Mouse (Mus musculus): ENCODE measurements at regions not wholly inside any gene's neighbourhood (a gene's known extent, or its start where the extent isn't known, plus 50 kb on each side); places are given as distances from the start of the nearest gene placed in this dataset.
"Not testable (repeated sequence)": the region's sequence is repeated elsewhere in the genome, so short reads cannot be mapped to it uniquely, and the experiment has no call there.

- Histone ChIP-seq H3K4me2 (ENCODE audit: low read length) (no peak overlapping the region), H3K4me3 (ENCODE audit: low read depth, low read length) (no peak overlapping the region), H3K27me3 (ENCODE audit: control insufficient read depth, insufficient read depth, low read depth, low read length) (no peaks in the 10 kb centered on the region), H3K27ac (ENCODE audit: low read length) (no peak overlapping the region), H3K4me1 (ENCODE audit: control insufficient read depth, insufficient read depth, low read length) (no peaks in the 10 kb centered on the region), H3K36me3 (ENCODE audit: control insufficient read depth, insufficient read depth, low read length) (no peaks in the 10 kb centered on the region), H3K9me3 (replicated peaks; ENCODE audit: control insufficient read depth, low read length, poor library complexity, severe bottlenecking) (no peaks in the 10 kb centered on the region), H3K9ac (ENCODE audit: low read depth, low read length) (no peak overlapping the region)
- no peak for ATAC-seq
- WGBS, result 76% methylated on average over 1 of the region's 1 CpGs
Observed at GRCm38 (mm10) chrX:70871209-70871608, 178.8 kb upstream of the Mamld1 start.

DNA sequence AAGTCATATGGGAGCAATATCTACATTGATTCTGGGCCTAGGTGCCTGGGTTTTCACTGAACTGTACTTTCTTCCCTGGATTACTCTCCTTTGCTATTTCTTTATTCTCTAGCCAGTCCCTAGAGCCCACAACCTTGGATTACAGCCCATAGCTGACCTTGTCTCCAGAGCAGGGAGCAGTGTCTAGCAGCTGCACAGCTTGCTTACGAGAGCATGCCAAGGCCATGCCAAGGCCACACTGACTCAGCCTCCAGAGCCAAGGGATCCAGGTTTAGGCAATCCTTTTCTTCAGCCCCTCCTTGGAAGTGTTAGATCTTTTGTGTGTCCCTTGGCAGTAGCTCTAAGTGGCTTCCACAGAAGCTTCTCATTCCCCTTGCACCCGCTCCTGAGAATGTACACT lies 168.7 kb upstream of the Mamld1 start:
- no peak for ATAC-seq
- H3K27ac ChIP-seq (ENCODE audit: low read length), result no peak overlapping the region
- no peak overlapping the region for H3K4me3 ChIP-seq (ENCODE audit: low read depth, low read length)
- no peaks in the 10 kb centered on the region for H3K27me3 ChIP-seq (ENCODE audit: control insufficient read depth, insufficient read depth, low read depth, low read length)
- H3K4me1 ChIP-seq (ENCODE audit: control insufficient read depth, insufficient read depth, low read length), result no peaks in the 10 kb centered on the region
- H3K36me3 ChIP-seq (ENCODE audit: control insufficient read depth, insufficient read depth, low read length), result no peaks in the 10 kb centered on the region
- no peak overlapping the region for H3K4me2 ChIP-seq (ENCODE audit: low read length)
- H3K9me3 ChIP-seq (replicated peaks; ENCODE audit: control insufficient read depth, low read length, poor library complexity, severe bottlenecking), result no peaks in the 10 kb centered on the region
- WGBS, result 78% methylated on average over 2 of the region's 2 CpGs
- no peak overlapping the region for H3K9ac ChIP-seq (ENCODE audit: low read depth, low read length)

DNA sequence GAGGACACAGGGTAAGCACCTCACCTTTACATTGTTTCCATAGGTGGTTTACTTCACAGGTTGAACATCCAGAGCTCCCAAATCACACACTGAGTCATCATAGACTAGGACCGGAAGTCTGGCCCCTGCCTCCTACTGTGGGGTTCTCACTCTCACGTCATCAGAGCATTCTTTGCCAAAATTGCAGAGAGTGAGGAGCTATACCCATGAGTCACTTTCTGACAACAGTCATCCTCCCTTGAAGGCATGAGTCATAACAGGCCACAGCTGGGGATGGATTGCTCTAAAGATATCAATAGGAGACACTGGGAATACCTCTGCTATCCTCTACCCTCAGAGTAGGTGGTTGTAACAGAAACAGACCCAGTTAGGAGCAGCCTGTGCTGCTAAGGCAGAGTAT lies 166.6 kb upstream of the Mamld1 start:
- Histone ChIP-seq H3K4me3 (ENCODE audit: low read depth, low read length) (no peak overlapping the region), H3K9me3 (replicated peaks; ENCODE audit: control insufficient read depth, low read length, poor library complexity, severe bottlenecking) (no peaks in the 10 kb centered on the region), H3K4me1 (ENCODE audit: control insufficient read depth, insufficient read depth, low read length) (no peaks in the 10 kb centered on the region), H3K27ac (ENCODE audit: low read length) (no peak overlapping the region), H3K9ac (ENCODE audit: low read depth, low read length) (no peak overlapping the region), H3K4me2 (ENCODE audit: low read length) (no peak overlapping the region), H3K36me3 (ENCODE audit: control insufficient read depth, insufficient read depth, low read length) (no peaks in the 10 kb centered on the region), H3K27me3 (ENCODE audit: control insufficient read depth, insufficient read depth, low read depth, low read length) (no peaks in the 10 kb centered on the region)
- ATAC-seq, result no peak
- WGBS, result 73% methylated on average over 2 of the region's 2 CpGs

GRCm38 (mm10) chrX:70894517-70894916 lies 155.5 kb upstream of the Mamld1 start:
- Histone ChIP-seq H3K27ac (ENCODE audit: low read length) (no peak overlapping the region), H3K9me3 (replicated peaks; ENCODE audit: control insufficient read depth, low read length, poor library complexity, severe bottlenecking) (no peaks in the 10 kb centered on the region), H3K27me3 (ENCODE audit: control insufficient read depth, insufficient read depth, low read depth, low read length) (no peaks in the 10 kb centered on the region), H3K4me2 (ENCODE audit: low read length) (no peak overlapping the region), H3K4me1 (ENCODE audit: control insufficient read depth, insufficient read depth, low read length) (no peaks in the 10 kb centered on the region), H3K4me3 (ENCODE audit: low read depth, low read length) (no peak overlapping the region), H3K36me3 (ENCODE audit: control insufficient read depth, insufficient read depth, low read length) (no peaks in the 10 kb centered on the region), H3K9ac (ENCODE audit: low read depth, low read length) (no peak overlapping the region)
- no peak for ATAC-seq
- WGBS, result 86% methylated on average over 2 of the region's 2 CpGs

DNA sequence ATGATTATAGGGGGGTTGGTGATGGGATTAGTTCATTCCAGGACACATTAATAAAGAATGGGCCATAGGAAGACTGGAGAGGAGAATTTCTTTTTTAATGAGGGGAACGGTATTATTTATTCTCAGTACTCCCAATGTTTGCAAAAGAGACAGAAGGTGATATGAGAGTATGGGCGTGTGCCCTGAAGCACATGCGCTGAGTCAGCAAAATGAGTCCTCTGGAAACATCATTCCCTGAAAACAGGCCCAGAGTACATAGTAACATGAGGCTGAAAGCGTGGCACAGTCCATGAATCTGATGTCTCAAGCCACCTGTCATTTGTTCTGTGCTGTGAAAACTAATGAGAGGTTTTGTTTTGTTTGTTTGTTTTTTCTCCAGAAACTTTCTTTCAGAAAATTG lies 154.5 kb upstream of the Mamld1 start:
- H3K9ac ChIP-seq (ENCODE audit: low read depth, low read length), result no peak overlapping the region
- no peak overlapping the region for H3K4me2 ChIP-seq (ENCODE audit: low read length)
- ATAC-seq, result no peak
- WGBS, result 77% methylated on average over 4 of the region's 4 CpGs
- H3K36me3 ChIP-seq (ENCODE audit: control insufficient read depth, insufficient read depth, low read length), result no peaks in the 10 kb centered on the region
- no peak overlapping the region for H3K4me3 ChIP-seq (ENCODE audit: low read depth, low read length)
- no peak overlapping the region for H3K27ac ChIP-seq (ENCODE audit: low read length)
- H3K27me3 ChIP-seq (ENCODE audit: control insufficient read depth, insufficient read depth, low read depth, low read length), result no peaks in the 10 kb centered on the region
- no peaks in the 10 kb centered on the region for H3K4me1 ChIP-seq (ENCODE audit: control insufficient read depth, insufficient read depth, low read length)
- no peaks in the 10 kb centered on the region for H3K9me3 ChIP-seq (replicated peaks; ENCODE audit: control insufficient read depth, low read length, poor library complexity, severe bottlenecking)

GRCm38 (mm10) chrX:70897110-70897721 lies 152.8 kb upstream of the Mamld1 start:
- no peak for ATAC-seq

DNA sequence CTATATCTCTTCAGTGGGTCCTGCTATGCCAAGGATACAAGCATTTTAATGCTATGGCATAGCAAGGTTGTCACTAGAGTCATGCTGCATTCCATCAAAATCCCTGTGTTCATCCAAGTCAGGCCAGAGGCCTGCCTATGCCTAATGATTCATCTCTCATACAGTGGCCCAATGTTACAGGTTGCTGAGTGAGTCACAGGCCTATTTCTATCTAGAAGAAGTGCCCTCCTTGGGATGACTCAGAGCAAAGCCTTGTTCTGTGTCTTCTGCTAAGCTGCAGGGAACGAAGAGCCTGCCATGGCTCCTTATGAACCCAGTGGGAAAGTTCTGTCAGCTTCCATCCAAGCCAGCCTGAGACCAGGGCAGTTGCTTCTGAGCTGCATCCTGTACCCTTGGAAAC lies 151.2 kb upstream of the Mamld1 start:
- H3K4me2 ChIP-seq (ENCODE audit: low read length); H3K27ac ChIP-seq (ENCODE audit: low read length); H3K4me1 ChIP-seq (ENCODE audit: control insufficient read depth, insufficient read depth, low read length); H3K9ac ChIP-seq (ENCODE audit: low read depth, low read length); H3K36me3 ChIP-seq (ENCODE audit: control insufficient read depth, insufficient read depth, low read length); H3K9me3 ChIP-seq (replicated peaks; ENCODE audit: control insufficient read depth, low read length, poor library complexity, severe bottlenecking); H3K27me3 ChIP-seq (ENCODE audit: control insufficient read depth, insufficient read depth, low read depth, low read length); H3K4me3 ChIP-seq (ENCODE audit: low read depth, low read length); ATAC-seq: not testable (repeated sequence)
- 94% methylated on average over 1 of the region's 1 CpGs for WGBS

More at GRCm38 (mm10) chrX:70897110-70897721, 152.8 kb upstream of the Mamld1 start:
- Histone ChIP-seq H3K9ac (ENCODE audit: low read depth, low read length) (no peak overlapping the region), H3K4me1 (ENCODE audit: control insufficient read depth, insufficient read depth, low read length) (no peaks in the 10 kb centered on the region), H3K36me3 (ENCODE audit: control insufficient read depth, insufficient read depth, low read length) (no peaks in the 10 kb centered on the region), H3K4me2 (ENCODE audit: low read length) (no peak overlapping the region), H3K27me3 (ENCODE audit: control insufficient read depth, insufficient read depth, low read depth, low read length) (no peaks in the 10 kb centered on the region), H3K9me3 (replicated peaks; ENCODE audit: control insufficient read depth, low read length, poor library complexity, severe bottlenecking) (no peaks in the 10 kb centered on the region), H3K4me3 (ENCODE audit: low read depth, low read length) (no peak overlapping the region), H3K27ac (ENCODE audit: low read length) (no peak overlapping the region)
- 36% methylated on average over 2 of the region's 2 CpGs for WGBS

DNA sequence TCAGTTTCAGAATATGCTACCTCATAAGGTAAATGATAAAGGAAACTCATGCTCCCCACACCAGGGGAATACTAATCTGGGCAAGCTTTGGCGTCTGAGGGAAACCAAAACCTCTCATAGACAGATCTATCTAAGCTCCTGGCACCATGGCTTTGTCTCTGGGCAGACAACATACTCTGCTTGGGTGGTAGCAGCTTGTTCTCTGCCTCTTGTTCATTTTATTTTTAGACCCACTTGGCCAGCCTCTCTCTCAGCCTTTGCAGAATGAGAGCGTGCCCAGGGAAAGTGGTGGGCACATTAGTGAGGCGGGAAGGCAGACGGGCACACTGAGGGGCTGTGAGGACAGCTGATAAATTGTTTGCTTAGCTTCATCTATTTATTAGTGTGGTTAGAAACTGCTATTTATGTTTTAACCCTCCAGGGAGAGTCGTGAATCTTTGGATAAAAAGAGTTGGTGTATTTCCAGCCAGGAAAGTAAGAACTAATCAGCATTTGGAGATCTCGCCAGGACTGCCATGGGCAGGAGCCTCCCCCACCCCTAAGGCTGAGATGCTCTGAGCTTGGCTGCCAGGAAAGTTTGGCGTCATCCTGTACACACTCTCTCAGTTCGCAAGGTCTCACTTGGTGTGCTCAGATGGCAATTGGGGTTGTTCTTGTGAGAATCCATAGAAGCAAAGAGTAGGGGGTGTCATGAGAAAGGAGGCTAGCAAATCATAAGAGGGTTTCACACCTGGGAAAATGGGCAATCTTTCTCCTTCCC lies 150.2 kb upstream of the Mamld1 start:
- H3K9ac ChIP-seq (ENCODE audit: low read depth, low read length), result no peak overlapping the region
- no peak for ATAC-seq
- H3K4me1 ChIP-seq (ENCODE audit: control insufficient read depth, insufficient read depth, low read length), result no peaks in the 10 kb centered on the region
- H3K4me2 ChIP-seq (ENCODE audit: low read length), result no peak overlapping the region
- H3K27me3 ChIP-seq (ENCODE audit: control insufficient read depth, insufficient read depth, low read depth, low read length), result no peaks in the 10 kb centered on the region
- no peak overlapping the region for H3K4me3 ChIP-seq (ENCODE audit: low read depth, low read length)
- no peaks in the 10 kb centered on the region for H3K9me3 ChIP-seq (replicated peaks; ENCODE audit: control insufficient read depth, low read length, poor library complexity, severe bottlenecking)
- H3K27ac ChIP-seq (ENCODE audit: low read length), result no peak overlapping the region
- no peaks in the 10 kb centered on the region for H3K36me3 ChIP-seq (ENCODE audit: control insufficient read depth, insufficient read depth, low read length)
- WGBS, result 77% methylated on average over 8 of the region's 8 CpGs

GRCm38 (mm10) chrX:70925646-70926045 lies 124.4 kb upstream of the Mamld1 start:
- H3K27me3 ChIP-seq (ENCODE audit: control insufficient read depth, insufficient read depth, low read depth, low read length), result no peaks in the 10 kb centered on the region
- no peak overlapping the region for H3K27ac ChIP-seq (ENCODE audit: low read length)
- no peak overlapping the region for H3K4me2 ChIP-seq (ENCODE audit: low read length)
- no peaks in the 10 kb centered on the region for H3K9me3 ChIP-seq (replicated peaks; ENCODE audit: control insufficient read depth, low read length, poor library complexity, severe bottlenecking)
- no peak overlapping the region for H3K9ac ChIP-seq (ENCODE audit: low read depth, low read length)
- H3K4me3 ChIP-seq (ENCODE audit: low read depth, low read length), result no peak overlapping the region
- ATAC-seq, result no peak
- H3K36me3 ChIP-seq (ENCODE audit: control insufficient read depth, insufficient read depth, low read length), result no peaks in the 10 kb centered on the region
- H3K4me1 ChIP-seq (ENCODE audit: control insufficient read depth, insufficient read depth, low read length), result no peaks in the 10 kb centered on the region
- WGBS, result 76% methylated on average over 2 of the region's 2 CpGs
